Mouse (Mus musculus) right cerebral cortex, postnatal 36 days (tissue): Measurements from ENCODE around the gene Hist1h2bk.
"Not testable (repeated sequence)": the region's sequence is repeated elsewhere in the genome, so short reads cannot be mapped to it uniquely, and the experiment has no call there.

Source experiments
- DNase-seq, 2 experiments: peaks; one replicate each; pipeline ENCODE4 v3.0.0; 2022; ENCODE audit warnings: low spot score in 2 of 2, mixed read lengths in 1 of 2

The Hist1h2bk gene

DNA sequence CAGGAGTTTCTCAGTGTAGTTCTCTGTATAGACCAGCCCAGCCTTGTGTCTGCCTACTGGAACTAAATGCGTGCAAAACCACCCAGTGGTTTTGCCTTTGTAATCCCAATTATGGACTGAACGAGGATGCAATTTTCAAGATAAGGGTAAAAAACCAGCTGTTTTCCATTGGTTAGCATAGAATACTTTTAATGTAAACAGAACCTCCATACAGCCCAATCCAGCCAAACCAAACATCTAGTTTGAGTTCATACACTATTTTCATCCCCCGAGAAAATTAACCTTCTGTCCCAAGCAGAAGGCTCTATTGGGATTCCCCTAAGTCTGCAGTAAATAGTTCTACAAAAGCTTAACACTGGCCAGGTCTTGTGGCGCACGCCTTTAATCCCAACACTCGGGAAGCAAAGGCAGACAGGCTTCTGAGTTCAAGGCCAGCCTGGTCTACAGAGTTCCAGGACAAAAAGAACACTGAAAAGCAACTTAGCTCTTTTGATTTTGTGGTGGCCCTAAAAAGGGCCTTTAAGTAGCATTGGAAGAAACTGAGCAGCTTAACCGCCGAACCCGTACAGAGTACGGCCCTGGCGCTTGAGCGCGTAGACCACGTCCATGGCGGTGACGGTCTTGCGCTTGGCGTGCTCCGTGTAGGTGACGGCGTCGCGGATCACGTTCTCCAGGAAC, 4.9 kb downstream of the Hist1h2bk start:
- no peak for DNase-seq

DNA sequence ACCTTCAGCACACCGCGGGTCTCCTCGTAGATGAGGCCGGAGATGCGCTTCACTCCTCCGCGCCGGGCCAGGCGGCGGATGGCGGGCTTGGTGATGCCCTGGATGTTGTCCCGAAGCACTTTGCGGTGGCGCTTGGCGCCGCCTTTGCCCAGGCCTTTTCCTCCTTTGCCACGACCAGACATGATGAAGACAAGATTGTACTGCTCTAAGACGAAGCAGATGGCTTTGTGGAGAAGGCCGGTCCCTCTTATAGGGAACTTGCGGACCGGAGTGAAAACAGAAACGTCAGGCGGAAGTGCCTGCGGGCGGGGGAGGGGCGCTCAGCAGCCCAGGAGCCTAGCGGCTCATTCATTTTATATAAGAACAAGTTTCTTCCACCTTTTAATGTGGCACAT, 5.5 kb downstream of the Hist1h2bk start, which contains the start of gene Hist1h4i:
TSS of gene Hist1h4i (minus strand) at position 221 of the 395 bp plus-strand sequence.
- DNase-seq = peak; percentile 96

DNA sequence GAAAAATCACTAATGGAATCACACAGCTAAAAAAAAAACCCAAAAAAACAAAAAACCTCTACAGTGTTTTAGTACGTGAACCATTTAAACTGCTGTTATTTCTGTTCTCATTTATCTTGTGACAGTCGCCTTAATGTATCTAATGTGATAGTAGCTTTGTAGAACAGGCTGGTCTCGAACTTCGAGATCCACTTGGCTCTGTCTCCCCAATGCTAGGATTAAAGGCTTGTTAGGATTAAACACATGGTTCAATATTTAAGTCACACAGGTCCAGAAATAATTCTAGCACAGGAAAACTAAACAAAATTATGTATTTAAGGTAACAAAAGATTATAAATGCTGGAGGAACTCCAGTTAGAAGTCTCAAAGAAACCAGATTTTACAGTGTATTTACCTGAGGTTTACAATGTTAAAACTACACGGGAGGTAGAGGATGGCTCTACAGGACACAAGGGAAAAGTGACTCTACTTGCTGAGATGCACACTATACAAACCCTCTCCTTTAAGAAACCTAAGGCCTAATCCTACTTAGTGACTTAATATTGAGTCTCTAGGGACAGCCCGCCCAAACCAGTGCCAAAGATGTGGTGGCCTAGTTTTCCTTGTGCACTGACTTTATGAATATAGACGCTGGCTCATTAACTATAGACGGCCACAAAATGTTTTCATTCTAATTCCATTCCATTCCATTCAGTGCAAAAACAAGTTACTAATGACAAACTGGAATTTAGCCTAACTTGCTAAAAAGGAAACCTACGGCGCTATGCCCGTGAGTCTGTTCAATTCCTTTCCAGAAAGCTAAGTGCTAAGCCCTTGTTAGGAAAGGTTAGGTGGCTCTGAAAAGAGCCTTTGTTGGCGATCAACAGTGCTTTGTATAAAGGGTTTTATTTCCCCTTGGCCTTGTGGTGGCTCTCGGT, 6.2 kb downstream of the Hist1h2bk start:
- no peak for DNase-seq

DNA sequence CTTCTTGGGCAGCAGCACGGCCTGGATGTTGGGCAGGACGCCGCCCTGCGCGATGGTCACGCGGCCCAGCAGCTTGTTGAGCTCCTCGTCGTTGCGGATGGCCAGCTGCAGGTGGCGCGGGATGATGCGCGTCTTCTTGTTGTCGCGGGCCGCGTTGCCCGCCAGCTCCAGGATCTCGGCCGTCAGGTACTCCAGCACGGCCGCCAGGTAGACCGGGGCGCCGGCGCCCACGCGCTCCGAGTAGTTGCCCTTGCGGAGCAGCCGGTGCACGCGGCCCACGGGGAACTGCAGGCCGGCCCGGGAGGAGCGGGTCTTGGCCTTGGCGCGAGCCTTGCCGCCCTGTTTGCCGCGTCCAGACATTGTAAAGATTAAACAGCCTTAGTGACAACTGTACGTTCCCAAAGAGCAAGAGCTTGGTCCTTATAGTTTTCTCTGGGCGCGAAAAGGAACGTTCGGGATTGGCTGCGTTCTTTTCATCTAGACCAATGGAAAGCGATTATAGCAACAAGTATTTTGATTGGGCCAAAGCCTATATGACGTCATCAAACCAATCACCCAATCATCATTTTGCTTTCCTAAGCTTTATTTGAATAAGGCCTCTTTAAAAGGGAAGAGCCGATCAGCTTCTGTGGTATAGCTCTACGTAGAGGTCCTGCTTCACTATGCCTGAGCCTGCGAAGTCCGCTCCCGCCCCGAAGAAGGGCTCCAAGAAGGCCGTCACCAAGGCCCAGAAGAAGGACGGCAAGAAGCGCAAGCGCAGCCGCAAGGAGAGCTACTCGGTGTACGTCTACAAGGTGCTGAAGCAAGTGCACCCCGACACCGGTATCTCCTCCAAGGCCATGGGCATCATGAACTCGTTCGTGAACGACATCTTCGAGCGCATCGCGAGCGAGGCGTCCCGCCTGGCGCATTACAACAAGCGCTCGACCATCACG, 7.2 kb downstream of the Hist1h2bk start, which contains the start of the genes Hist1h2ag and Hist1h2bj:
TSS of gene Hist1h2ag (minus strand) at position 377 of the 935 bp plus-strand sequence.
TSS of gene Hist1h2bj (plus strand) at position 647 of the 935 bp plus-strand sequence.
- DNase-seq = peak; percentile 85 to 92

DNA sequence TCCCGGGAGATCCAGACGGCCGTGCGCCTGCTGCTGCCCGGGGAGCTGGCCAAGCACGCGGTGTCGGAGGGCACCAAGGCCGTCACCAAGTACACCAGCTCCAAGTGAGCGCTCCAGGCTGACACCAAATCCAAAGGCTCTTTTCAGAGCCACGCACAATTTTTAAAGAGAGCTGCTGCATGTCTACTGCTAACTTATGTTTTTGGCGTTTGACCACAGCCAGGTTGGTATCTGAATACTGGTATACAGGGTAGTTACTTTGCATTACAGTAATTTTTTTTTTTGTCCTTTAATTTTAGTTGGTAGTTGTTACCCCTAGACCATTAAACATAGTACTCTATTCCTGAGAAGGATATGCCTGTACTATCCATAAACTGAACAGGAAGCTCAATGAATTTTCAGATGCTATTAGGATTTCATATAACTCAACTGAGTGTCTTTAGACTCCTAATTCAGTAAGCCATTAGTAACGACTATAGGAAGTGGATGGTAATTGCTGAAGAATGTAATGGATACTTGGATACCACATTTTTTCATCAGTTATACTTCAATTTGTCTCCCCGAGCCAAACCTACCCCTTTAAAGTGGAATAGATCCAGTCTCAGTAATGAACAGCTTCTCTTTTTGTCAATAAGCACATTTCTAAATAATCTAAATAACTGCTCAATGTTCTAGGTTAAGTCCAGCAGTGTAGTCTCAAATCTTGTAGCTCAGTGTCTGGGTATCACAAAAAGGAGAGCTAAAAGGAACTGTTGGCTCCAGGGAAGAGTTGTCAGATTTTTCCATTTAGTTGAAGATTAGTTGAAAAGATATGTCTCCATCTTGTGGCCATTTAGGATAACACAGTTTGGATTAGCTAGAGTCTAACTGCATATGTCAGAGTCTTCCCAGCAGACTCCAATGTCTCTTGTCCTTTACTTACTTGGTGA, 8.1 kb downstream of the Hist1h2bk start:
- no peak for DNase-seq

DNA sequence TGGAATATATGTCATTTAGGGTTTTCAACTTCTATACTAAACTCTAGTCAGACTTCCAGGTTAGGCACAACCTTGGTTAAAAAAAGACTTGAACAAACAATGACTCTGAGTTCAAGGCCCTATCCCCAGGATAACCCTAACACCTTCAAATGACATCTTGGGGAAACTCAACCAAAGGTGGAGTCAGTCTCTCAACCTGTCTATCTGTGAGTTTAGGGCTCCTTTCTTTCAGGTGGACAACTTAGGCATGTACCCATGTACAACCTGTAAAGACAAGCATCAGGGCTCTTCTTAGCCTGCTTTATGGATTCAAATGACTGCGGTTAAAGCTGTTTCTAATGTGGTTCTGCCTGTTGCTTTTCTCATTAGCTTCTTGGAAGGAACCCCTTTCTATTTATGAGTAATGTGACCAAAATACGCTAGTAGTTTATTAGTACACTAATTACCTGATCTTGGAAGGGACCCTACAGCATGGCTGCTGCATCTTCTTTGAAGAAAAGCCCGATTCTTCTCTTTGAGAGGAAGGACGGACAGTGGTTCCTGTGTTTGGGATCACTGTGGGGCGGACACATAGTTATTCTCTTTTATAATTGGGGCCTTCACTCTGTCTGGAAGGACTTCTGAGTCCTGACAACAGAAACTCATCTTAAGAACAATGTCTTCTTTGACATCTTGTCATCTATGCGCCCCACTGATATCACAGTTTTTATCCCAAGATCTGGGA, 8.9 kb downstream of the Hist1h2bk start:
- no peak for DNase-seq

DNA sequence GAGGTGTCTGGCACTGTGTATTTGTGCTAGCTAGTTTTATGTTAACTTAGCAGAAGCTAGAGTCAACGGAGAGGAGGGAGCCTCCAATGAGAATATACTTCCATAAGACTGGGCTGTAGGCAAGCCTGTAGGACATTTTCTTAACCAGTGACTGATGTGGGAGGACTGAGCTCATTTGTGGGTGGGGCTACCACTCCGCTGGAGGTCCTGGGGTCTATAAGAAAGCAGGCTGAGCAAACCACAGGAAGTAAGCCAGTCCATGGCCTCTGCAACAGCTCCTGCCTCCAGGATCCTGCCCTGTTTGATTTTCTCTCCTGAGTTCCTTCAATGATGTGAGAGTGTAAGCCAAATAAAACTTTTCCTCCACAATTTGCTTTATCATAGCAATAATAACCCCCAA, 9.6 kb downstream of the Hist1h2bk start:
- DNase-seq = no peak

DNA sequence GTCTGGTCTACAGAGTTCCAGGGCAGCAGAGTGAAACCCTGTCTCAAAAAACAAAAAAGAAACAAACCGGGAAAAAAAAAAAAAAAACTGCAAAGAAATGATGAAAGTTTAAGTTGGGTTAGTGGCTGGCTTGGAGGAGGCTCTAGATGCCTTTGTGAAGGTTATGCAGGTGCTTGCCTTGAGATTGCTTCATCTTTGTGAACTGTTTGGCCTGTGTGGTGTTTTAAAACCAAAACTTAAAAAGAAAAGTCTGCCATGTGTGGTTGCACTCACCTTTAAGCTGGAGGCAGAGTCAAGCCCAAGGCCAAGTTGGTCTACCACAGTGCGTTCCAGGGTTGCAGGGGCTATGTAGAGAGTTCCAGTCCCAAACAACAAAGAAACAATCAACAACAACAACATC, 13.4 kb downstream of the Hist1h2bk start:
- no peak for DNase-seq

DNA sequence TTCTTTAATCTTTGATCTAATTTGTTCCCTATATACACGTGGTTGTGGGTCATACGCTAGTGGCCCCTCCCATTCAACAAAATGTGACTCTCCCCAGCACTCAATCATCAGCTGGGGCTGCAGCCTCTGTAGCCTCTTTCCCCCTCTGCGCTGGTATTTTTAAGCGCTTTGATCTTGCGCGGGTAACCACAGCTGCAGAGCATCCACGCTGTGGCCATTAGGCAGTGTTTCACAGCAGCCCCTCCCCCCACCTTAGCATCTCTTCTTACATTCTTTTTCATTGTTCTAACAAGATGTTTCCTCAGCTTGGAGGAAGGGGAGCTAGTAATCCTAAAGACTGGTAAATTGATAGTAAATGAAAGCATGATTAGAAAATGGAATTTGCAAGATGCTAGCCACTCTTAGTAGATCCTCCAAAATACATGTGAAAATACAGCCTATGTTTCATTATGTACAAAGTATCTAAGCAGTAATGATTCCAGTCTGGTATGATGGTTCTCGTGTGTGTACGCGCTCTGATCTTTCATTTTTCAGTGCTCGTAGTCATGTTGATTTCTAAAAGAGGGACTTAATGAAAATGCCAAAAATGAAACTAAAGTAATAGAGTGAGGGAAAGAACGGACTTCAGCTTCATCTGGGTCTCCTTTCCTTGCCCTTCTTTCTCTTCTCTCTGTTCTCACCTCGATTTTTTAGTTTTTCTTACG, 14.2 kb downstream of the Hist1h2bk start:
- no peak for DNase-seq

DNA sequence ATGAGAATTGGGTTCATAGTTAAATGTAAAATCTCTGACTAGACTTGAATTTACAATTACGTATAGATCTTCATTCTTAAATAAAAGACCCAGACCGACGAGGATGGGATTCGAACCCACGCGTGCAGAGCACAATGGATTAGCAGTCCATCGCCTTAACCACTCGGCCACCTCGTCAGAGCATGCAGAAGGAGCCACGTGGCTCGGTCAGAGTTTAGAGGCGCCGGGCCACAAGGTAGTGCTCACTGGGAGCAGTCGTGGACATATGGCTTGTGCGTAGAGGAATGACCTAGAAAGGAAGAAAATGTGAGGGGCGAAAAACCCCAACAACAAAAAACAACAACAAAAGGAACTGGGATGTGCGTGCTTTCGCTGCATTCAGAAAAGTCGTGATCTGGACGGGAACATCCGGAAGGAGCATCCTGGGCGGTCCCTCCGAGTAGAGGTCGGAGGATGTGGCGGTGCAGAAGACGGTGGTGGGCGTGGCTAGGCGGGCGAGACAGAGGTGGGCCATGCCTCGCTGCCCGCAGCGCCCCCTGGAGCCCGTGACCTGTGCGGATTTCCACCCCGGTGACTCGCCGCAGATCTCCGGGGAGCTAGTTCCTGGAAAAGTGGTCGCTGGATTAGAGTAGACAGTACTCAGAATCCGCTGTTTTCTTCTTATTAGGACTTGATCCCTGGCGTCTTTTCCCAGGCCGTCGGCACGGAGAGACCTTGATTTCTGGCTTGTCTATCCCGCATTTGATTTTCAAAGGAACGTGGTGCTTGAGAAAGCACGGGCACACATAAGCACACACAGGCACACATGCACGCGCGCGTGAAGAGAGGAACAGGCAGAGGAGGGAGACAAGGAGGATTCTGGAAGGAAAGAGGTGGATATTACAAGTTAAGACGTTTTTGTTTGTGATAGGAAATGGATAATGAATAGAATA, 15.2 kb downstream of the Hist1h2bk start:
- DNase-seq = peak; percentile 82

DNA sequence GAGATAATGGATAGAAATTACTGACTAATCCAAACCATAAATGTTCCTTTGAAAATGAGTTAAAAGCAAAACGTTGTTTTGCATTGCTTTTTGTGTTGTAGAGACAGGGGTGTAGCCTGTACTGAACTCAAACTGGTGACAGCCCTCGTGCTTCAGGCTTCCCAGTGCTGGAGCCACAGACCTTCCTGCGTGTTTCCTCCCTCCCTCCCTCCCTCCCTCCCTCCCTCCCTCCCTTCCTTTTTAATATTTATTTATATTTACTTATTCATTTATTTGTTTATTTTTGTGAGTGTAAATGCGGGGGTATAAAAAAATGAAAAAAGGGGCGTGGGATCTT, 15.8 kb downstream of the Hist1h2bk start:
- no peak for DNase-seq

DNA sequence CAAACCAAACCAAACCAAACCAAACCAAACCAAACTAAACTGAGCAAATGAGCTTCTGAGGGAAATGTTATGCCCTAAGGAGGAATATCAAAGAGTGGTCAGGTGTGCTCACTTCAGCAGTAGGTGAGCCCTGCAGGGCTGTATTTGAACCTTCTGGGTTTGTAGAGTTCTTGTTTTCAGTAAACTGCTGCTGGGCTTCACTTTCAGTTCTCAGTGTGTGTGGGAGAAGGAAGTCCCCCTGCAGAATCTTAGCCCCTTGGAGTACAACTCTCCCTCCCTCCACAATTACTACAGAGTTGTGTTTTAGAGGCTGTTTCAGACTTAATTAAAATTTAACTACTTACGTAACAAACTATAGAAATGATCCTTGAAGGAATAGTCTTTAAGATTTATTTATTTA, 18.1 kb downstream of the Hist1h2bk start:
- DNase-seq = no peak

DNA sequence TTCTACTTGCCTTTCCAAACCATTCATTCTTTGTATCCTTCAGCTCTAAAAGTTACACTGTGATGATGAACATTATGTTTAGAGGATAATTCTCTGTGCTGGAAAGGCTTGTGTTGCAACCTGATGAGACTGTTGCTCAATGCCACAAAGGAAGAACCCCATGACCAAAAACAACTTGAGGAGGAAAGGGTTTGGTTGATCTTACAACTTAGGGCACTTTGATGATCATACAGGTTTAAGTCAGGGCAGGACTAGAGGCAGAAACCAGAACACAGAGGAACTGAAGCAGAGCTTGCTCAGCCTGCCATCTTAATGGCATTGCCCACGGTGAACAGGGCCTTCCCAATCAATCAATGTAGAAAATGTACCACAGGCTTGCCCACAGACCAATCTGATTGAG, 25.8 kb downstream of the Hist1h2bk start:
- DNase-seq = no peak

DNA sequence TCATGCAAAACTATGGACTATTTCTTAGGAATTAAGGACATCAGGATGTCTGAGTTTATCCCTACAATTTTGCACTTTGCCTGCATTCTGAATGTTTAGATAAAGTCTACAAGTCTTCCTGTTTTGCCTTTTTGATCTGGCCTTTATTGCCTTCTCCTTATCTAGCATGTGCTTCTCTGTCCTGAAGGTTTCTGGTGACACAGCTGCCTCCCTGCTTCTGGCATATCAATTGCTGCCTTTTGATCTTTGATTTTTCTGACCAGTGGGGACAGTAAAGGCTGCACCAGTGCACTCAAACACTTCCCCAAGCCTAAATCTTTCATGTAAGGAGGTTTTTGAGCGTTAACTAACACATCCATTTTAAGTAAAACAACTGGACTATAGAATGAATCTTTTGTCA, 27.8 kb downstream of the Hist1h2bk start:
- no peak for DNase-seq

DNA sequence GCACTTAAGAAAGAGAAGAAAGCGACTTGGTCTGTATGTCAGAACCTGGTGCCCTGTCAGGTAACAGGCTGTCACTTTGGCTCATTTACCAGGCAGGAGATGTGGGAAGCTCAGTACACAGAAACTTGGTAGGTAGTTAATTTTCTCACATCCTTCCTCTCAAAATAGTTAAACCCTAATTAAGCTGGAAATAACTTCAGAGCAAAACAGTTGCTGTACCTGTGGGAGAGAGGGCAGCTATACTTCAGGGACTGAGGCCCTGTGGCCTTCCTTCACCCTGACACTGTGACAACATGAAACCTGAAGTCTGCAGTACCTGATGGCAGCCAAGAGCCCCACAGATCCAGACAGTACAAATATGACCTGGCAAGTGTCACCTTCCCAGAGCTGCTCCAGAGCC, 48.5 kb downstream of the Hist1h2bk start, which contains the start of gene Vmn1r188:
TSS of gene Vmn1r188 (plus strand) at position 301 of the 400 bp plus-strand sequence.
- DNase-seq = not testable (repeated sequence)
